Mouse (Mus musculus) effector memory CD4-positive, alpha-beta T cell, adult 5 months (primary cell): ENCODE results near the gene Supt7l. TPM values are rescaled to one million over a fixed set of nuclear protein-coding genes. Genes with fewer than 3 reads are reported as not detected.

Source experiments
- polyA plus RNA-seq: library from polyadenylated mRNA; unstranded; fragments of 100-300 nt; shearing (Covaris generic); gene quantifications from one replicate; pipeline ENCODE4 v1.2.1, GENCODE M21; 2017

Gene Supt7l
- 11.5 TPM for polyA plus RNA-seq

DNA sequence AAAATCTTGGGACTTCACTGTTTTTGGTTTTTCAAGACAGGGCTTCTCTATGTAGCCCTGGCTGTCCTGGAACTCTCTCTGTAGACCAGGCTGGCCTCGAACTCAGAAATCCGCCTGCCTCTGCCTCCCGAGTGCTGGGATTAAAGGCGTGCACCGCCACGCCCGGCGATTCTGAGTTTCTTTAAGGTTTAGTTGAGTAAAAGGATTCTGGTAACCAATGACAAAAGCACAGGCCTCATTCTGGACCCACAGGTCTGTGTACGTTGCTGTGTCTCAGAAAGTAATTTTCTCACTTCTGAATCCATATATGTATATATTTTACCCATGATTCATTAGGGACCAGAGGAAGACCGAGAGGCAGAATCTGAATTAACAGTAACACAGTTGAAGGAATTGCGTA, at the start of gene Supt7l:
Gene Supt7l (minus strand): TSS at position 101 of the 400 bp plus-strand sequence.

DNA sequence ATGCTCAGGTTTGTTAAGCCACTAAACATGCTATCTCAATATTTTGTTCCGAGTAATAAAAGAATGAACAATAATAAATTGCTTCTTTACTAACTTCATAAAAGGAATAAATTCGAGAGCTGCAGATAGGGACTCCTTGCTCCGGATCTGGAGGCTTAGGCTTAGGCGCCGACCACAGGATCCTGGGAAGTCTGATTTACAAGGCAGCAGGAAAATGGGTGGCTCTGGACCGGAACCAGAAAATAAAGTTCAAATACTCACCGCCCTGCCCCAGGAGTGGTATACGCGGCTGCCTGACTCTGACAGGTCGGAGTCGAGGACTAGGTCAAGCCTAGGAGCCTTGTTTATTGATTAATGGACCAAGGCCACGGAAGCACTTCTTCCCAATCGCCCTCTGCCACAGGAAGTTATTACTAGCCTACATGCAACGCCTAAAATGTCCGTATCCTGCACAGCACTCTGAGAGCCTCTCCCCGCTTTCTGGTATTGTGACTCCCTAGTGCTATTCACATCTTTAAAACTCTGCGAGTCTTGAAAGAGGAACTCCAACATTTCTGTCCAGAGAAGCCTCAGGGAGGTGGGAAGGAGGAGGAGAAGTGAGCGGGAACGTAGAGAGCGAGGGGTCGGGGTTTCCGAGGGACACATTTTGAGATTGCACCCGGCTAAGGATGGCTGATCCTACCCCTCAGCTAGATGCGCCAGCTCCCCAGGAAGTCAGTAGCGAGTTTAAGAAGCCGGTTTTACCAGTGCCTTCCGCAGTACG, 1.1 kb downstream of the Supt7l start, which contains the start of gene Slc4a1ap:
Gene Slc4a1ap (plus strand): TSS at position 642 of the 763 bp plus-strand sequence.

DNA sequence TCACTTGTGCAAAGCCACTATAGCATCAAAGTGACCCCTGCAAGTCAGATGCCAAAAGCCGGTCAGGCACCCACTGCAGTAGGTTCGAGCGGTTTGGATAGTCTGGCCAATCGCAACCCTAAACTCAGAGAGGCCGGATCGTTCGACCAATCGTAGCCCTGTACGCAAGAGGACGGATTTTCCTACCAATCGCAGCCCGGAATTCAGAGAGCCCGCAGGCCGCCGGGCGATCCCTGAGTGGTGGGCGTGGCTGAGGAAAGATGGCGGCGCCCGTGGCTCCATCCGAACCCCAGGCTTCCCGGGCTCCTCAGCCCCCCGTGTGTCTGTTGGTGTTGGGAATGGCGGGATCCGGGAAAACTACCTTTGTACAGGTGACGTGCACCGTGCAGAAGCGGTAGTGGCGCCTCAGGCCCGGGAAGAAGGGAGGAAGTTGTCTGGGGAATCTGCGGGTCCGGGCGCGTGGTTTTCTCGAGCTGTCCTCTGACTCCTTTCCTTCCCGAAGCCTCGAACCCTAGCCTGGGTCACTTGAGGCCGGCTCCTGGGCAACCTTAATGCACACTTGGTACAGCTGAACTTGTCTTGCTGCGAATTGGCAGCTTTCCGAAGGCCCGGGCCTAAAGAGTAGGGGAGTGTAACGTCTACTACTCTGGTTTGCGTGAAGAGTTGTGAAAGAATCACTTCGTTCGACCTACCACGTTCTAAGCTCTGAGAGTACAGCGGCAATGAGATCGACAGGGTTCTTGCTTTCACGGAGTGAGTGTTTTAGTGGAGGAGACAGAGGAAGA, 32.9 kb downstream of the Supt7l start, which contains the start of gene Gpn1:
Gene Gpn1 (plus strand): TSS at position 229 of the 785 bp plus-strand sequence.

DNA sequence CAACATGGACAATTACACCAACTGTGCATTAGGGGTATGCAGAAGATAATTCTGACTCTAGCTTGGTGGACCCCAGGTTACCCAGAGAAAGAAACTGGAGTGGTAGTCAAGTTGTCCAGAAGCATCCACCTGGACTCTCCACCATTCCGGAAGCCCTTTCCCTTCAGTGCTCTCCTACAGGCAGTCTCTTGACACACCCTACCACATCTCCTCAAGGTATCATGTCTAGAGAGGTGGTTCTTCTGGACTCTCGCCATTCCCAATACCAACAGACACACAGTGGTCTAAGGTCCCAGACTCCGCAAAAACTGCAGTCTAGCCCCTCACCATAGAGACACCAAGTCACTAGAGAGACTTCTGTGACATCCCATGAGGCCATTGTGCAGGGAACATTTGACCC, 42.2 kb downstream of the Supt7l start, which contains the start of gene 4930548H24Rik:
Gene 4930548H24Rik (plus strand): TSS at position 301 of the 400 bp plus-strand sequence.

Other genes starting within 250 kb of the Supt7l start
- 8.5 TPM for gene Ift172, start 236.7 kb downstream of the Supt7l start, polyA plus RNA-seq
- gene Fndc4, start 231.7 kb downstream of the Supt7l start, polyA plus RNA-seq: 4.6 TPM
- gene Gckr, start 230.4 kb downstream of the Supt7l start, polyA plus RNA-seq: not detected
- gene Zfp512, start 75.4 kb downstream of the Supt7l start, polyA plus RNA-seq: 32.7 TPM
- gene 4930548H24Rik, start 42.1 kb downstream of the Supt7l start, polyA plus RNA-seq: not detected
- 30.7 TPM for gene Gpn1, start 33.1 kb downstream of the Supt7l start, polyA plus RNA-seq
- 53.6 TPM for gene Slc4a1ap, start 812 bp downstream of the Supt7l start, polyA plus RNA-seq
- gene Mrpl33, start 69.1 kb upstream of the Supt7l start, polyA plus RNA-seq: 187 TPM
- gene Rbks, start 169.8 kb upstream of the Supt7l start, polyA plus RNA-seq: 15.9 TPM
- gene Babam2, start 169.9 kb upstream of the Supt7l start, polyA plus RNA-seq: 40.7 TPM